Mouse (Mus musculus): ENCODE results near the gene Eif3b. TPM values are rescaled to one million over a fixed set of nuclear protein-coding genes. Genes with fewer than 3 reads are reported as not detected.
"Not testable (repeated sequence)": the region's sequence is repeated elsewhere in the genome, so short reads cannot be mapped to it uniquely, and the experiment has no call there.

Eif3b gene
- polyA plus RNA-seq, 1 experiment from 2014 or later: 155 TPM

DNA sequence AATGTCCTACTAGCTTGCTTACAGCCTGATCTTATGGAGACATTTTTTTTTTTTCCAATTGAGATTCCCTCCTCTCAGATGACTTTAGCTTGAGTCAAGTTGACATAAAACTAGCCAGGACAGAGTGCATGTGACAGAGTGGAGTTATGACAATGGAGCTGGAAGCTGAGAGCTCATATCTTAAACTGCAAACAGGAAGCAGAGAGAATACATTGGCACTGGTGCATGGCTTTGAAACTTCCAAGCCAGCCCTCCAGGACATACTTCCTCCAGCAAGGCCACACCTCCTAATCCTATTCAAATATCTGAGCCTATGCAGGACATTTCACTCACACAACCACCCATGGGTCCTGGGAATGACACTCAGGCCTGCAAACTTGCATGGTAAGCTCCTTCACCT lies 35.4 kb downstream of the Eif3b start:
- Histone ChIP-seq H3K9me3 (no peaks in the 10 kb centered on the region), H3K27me3 (ENCODE audit: poor library complexity, severe bottlenecking) (no peaks in the 10 kb centered on the region), H3K4me3 (no peak overlapping the region), H3K36me3 (replicated peaks) (no peaks in the 10 kb centered on the region), H3K27ac (no peak overlapping the region), H3K4me1 (no peaks in the 10 kb centered on the region)
- no peak for DNase-seq (ENCODE audit: extremely low spot score, low spot score)

DNA sequence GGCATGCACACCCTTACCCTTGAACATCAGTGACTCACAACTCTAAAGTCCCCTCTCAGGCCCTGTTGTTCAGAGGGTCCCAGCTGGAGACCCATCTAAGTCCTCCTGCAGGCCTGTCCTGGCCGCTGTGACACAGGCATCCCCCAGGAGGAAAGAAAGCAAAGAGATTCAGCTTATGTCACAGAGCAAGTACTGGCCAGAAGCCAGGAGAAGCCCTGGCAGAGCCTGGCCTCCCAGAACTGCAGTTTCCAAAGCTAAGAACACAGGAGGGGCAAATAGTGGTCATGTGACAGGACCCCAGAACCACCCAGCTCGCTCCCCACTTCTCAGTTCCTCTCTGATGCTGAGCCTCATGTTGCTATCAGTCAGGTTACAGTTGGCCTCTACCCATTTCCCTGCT lies 36.3 kb downstream of the Eif3b start:
- Histone ChIP-seq H3K36me3 (replicated peaks) (no peaks in the 10 kb centered on the region), H3K9me3 (no peaks in the 10 kb centered on the region), H3K27ac (no peak overlapping the region), H3K27me3 (ENCODE audit: poor library complexity, severe bottlenecking) (no peaks in the 10 kb centered on the region), H3K4me1 (no peaks in the 10 kb centered on the region), H3K4me3 (no peak overlapping the region)
- WGBS: 81% methylated on average over 2 of the region's 2 CpGs
- DNase-seq (ENCODE audit: extremely low spot score, low spot score): no peak

- Histone ChIP-seq H3K36me3 (replicated peaks) (peaks cover 4% of the 10 kb centered on the region; the same call in 1 of the 2 replicates), H3K27me3 (ENCODE audit: poor library complexity, severe bottlenecking) (no peaks in the 10 kb centered on the region), H3K4me1 (peaks cover 4% of the 10 kb centered on the region; the same call in 1 of the 2 replicates), H3K9me3 (peaks cover 21% of the 10 kb centered on the region), H3K4me3 (no peak overlapping the region), H3K27ac (no peak overlapping the region)
- WGBS: 85% methylated on average over 3 of the region's 3 CpGs
- DNase-seq (ENCODE audit: extremely low spot score, low spot score): no peak
Measured at GRCm38 (mm10) chr5:140461476-140461875, 42.3 kb downstream of the Eif3b start.

GRCm38 (mm10) chr5:140463151-140463550 lies 44.0 kb downstream of the Eif3b start:
- not testable (repeated sequence) for DNase-seq (ENCODE audit: extremely low spot score, low spot score); H3K27ac ChIP-seq; H3K4me3 ChIP-seq; H3K4me1 ChIP-seq; H3K36me3 ChIP-seq (replicated peaks); H3K27me3 ChIP-seq (ENCODE audit: poor library complexity, severe bottlenecking)
- 86% methylated on average over 2 of the region's 2 CpGs for WGBS
- H3K9me3 ChIP-seq: peaks cover 21% of the 10 kb centered on the region

GRCm38 (mm10) chr5:140464943-140465342 lies 45.8 kb downstream of the Eif3b start:
- DNase-seq (ENCODE audit: extremely low spot score, low spot score): no peak
- Histone ChIP-seq H3K36me3 (replicated peaks) (peaks cover 4% of the 10 kb centered on the region; the same call in 1 of the 2 replicates), H3K4me3 (no peak overlapping the region), H3K27ac (no peak overlapping the region), H3K9me3 (peaks cover 21% of the 10 kb centered on the region), H3K4me1 (peaks cover 4% of the 10 kb centered on the region; the same call in 1 of the 2 replicates), H3K27me3 (ENCODE audit: poor library complexity, severe bottlenecking) (no peaks in the 10 kb centered on the region)
- WGBS: 77% methylated on average over 2 of the region's 2 CpGs

GRCm38 (mm10) chr5:140472336-140472735 lies 53.2 kb downstream of the Eif3b start:
- H3K27ac ChIP-seq: no peak overlapping the region
- DNase-seq (ENCODE audit: extremely low spot score, low spot score): no peak
- H3K27me3 ChIP-seq (ENCODE audit: poor library complexity, severe bottlenecking): no peaks in the 10 kb centered on the region
- H3K9me3 ChIP-seq: no peaks in the 10 kb centered on the region; the same call in 1 of the 2 replicates
- H3K4me3 ChIP-seq: no peak overlapping the region
- WGBS: 88% methylated on average over 3 of the region's 3 CpGs
- H3K4me1 ChIP-seq: no peaks in the 10 kb centered on the region
- no peaks in the 10 kb centered on the region for H3K36me3 ChIP-seq (replicated peaks)

- Histone ChIP-seq H3K9me3 (no peaks in the 10 kb centered on the region), H3K4me1 (no peaks in the 10 kb centered on the region), H3K36me3 (replicated peaks) (no peaks in the 10 kb centered on the region), H3K27me3 (ENCODE audit: poor library complexity, severe bottlenecking) (no peaks in the 10 kb centered on the region), H3K4me3 (no peak overlapping the region), H3K27ac (no peak overlapping the region)
- WGBS: 84% methylated on average over 4 of the region's 4 CpGs
- DNase-seq (ENCODE audit: extremely low spot score, low spot score): no peak
Measured at GRCm38 (mm10) chr5:140481458-140481857, 62.3 kb downstream of the Eif3b start.

- no peak for DNase-seq (ENCODE audit: extremely low spot score, low spot score)
- H3K4me3 ChIP-seq: no peak overlapping the region
- 70% methylated on average over 6 of the region's 6 CpGs for WGBS
- H3K9me3 ChIP-seq: no peaks in the 10 kb centered on the region
- H3K27me3 ChIP-seq (ENCODE audit: poor library complexity, severe bottlenecking): peaks cover 8% of the 10 kb centered on the region; the same call in 1 of the 2 replicates
- peaks cover 9% of the 10 kb centered on the region for H3K4me1 ChIP-seq
- no peak overlapping the region for H3K27ac ChIP-seq
- no peaks in the 10 kb centered on the region for H3K36me3 ChIP-seq (replicated peaks)
Measured at GRCm38 (mm10) chr5:140491142-140491541, 72.0 kb downstream of the Eif3b start.

DNA sequence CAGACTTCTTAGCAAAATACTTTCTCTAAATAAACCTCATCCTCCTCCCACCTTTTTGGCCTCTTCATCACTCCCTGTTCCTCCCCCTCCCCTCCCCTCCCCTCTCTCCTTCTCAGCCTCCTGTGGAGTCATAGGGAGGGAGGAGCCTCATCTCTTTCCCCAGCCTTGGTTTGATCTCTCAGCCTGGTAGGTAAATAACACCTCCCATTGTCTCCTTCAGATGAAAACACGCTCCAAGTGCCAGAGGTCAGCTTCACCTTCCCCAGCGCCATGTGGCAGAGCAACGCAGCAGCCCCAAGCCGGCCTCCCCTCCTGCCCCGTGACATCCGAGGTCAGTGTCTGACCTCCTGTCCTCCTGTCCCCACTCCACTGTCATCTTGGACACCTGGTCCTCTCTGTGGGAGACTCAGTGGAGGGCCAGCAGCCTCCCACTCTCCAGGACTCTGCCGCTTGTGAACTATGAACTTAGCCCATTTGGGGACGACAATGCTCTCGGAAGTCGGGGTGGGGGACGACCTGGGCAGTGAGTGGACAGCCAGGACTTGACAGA lies 73.6 kb downstream of the Eif3b start:
- Histone ChIP-seq H3K36me3 (replicated peaks) (no peaks in the 10 kb centered on the region), H3K27ac (no peak overlapping the region), H3K4me3 (no peak overlapping the region), H3K9me3 (no peaks in the 10 kb centered on the region), H3K27me3 (ENCODE audit: poor library complexity, severe bottlenecking) (peaks cover 1% of the 10 kb centered on the region; the same call in 1 of the 2 replicates), H3K4me1 (peaks cover 9% of the 10 kb centered on the region)
- WGBS: 38% methylated on average over 10 of the region's 11 CpGs
- DNase-seq (ENCODE audit: extremely low spot score, low spot score): no peak

Small RNA genes lying within 50 kb of the gene (microRNA-seq; reads per million reads assigned to microRNA genes)
- not detected for gene Mir7038

Other genes with a start within 250 kb of the Eif3b start
- gene Mad1l1, start 97.8 kb upstream of the Eif3b start, polyA plus RNA-seq (2016; fragmentation: Nextera tagmentation; extraction: Ambion mirVana): 60.8 and 62.7 TPM in 2 replicates
- gene Nudt1, start 97.7 kb upstream of the Eif3b start, polyA plus RNA-seq (2016; fragmentation: Nextera tagmentation; extraction: Ambion mirVana): 57.4 TPM in 2 replicates
- 22.9 TPM in 2 replicates for gene Mrm2, start 87.4 kb upstream of the Eif3b start, polyA plus RNA-seq (2016; fragmentation: Nextera tagmentation; extraction: Ambion mirVana)
- gene Snx8, start 30.1 kb upstream of the Eif3b start, polyA plus RNA-seq (2016; fragmentation: Nextera tagmentation; extraction: Ambion mirVana): 27.3 and 28.9 TPM in 2 replicates
- gene Gm4869, start 26.3 kb downstream of the Eif3b start, polyA plus RNA-seq (2016; fragmentation: Nextera tagmentation; extraction: Ambion mirVana): not detected in 2 replicates
- 14.0 and 15.1 TPM in 2 replicates for gene Chst12, start 86.2 kb downstream of the Eif3b start, polyA plus RNA-seq (2016; fragmentation: Nextera tagmentation; extraction: Ambion mirVana)
- gene Grifin, start 145.7 kb downstream of the Eif3b start, polyA plus RNA-seq (2016; fragmentation: Nextera tagmentation; extraction: Ambion mirVana): not detected in 2 replicates
- gene Lfng, start 188.0 kb downstream of the Eif3b start, polyA plus RNA-seq (2016; fragmentation: Nextera tagmentation; extraction: Ambion mirVana): 33.1 and 33.3 TPM in 2 replicates
- gene Ttyh3, start 229.7 kb downstream of the Eif3b start, polyA plus RNA-seq (2016; fragmentation: Nextera tagmentation; extraction: Ambion mirVana): 31.6 and 35.7 TPM in 2 replicates